Mouse (Mus musculus): ENCODE results near the gene Cyp2b10.
"Not testable (repeated sequence)": the region's sequence is repeated elsewhere in the genome, so short reads cannot be mapped to it uniquely, and the experiment has no call there.

The Cyp2b10 gene

GRCm38 (mm10) chr7:25916116-25916515 is 18.7 kb downstream of the Cyp2b10 start:
- no peak for DNase-seq (ENCODE audit: low spot score)

GRCm38 (mm10) chr7:25917271-25917670 is 19.9 kb downstream of the Cyp2b10 start:
- DNase-seq (ENCODE audit: low spot score) = not testable (repeated sequence)

- no peak for DNase-seq (ENCODE audit: low spot score)
Observed at GRCm38 (mm10) chr7:25919467-25919866, 22.0 kb downstream of the Cyp2b10 start.

GRCm38 (mm10) chr7:25945274-25945673 is 47.9 kb downstream of the Cyp2b10 start:
- no peak for DNase-seq (ENCODE audit: low spot score)

Measured in urinary bladder, postnatal 14 days (tissue).